Mouse (Mus musculus): ENCODE data around the gene Cox11. TPM values are rescaled to one million over a fixed set of nuclear protein-coding genes. Genes with fewer than 3 reads are reported as not detected.

Cox11 gene
- polyA plus RNA-seq, 2 experiments = 26.6 to 33.7 TPM

GRCm38 (mm10) chr11:90650231-90650885, 12.4 kb downstream of the Cox11 start:
- H3K4me2 ChIP-seq (replicated peaks; ENCODE audit: low read depth, low read length, severe bottlenecking) = no peak overlapping the region
- TF ChIP-seq POLR2A (IDR thresholded peaks at IDR 0.05; ENCODE audit: borderline replicate concordance, extremely low read depth, insufficient read depth, insufficient read length) = no peak
- peaks cover 36% of the 10 kb centered on the region for H3K36me3 ChIP-seq (ENCODE audit: control insufficient read depth, insufficient read depth, low read length)
- no peak for DNase-seq (ENCODE audit: low spot score)
- H3K9ac ChIP-seq (ENCODE audit: low read depth, low read length, severe bottlenecking) = no peak overlapping the region
- no peak overlapping the region for H3K4me3 ChIP-seq (replicated peaks; ENCODE audit: low read length)
- 71% methylated on average over 9 of the region's 9 CpGs for WGBS
- H3K27ac ChIP-seq (replicated peaks; ENCODE audit: low read depth, low read length) = no peak overlapping the region
- no peak for ATAC-seq (ENCODE audit: low FRiP score, low read depth)
- no peaks in the 10 kb centered on the region for H3K9me3 ChIP-seq (ENCODE audit: control insufficient read depth, low read length)
- 0 out of 2 replicates have a peak, but pooled peaks cover 5% of the 10 kb centered on the region for H3K4me1 ChIP-seq (ENCODE audit: control insufficient read depth, insufficient read depth, low read length)
- H3K27me3 ChIP-seq (ENCODE audit: control insufficient read depth, insufficient read depth, low read length) = no peaks in the 10 kb centered on the region

- no peak for TF ChIP-seq POLR2A (IDR thresholded peaks at IDR 0.05; ENCODE audit: borderline replicate concordance, extremely low read depth, insufficient read depth, insufficient read length)
- no peak overlapping the region for H3K4me2 ChIP-seq (replicated peaks; ENCODE audit: low read depth, low read length, severe bottlenecking)
- no peak for ATAC-seq (ENCODE audit: low FRiP score, low read depth)
- no peaks in the 10 kb centered on the region for H3K27me3 ChIP-seq (ENCODE audit: control insufficient read depth, insufficient read depth, low read length)
- DNase-seq (ENCODE audit: low spot score) = no peak
- 92% methylated on average over 4 of the region's 4 CpGs for WGBS
- H3K36me3 ChIP-seq (ENCODE audit: control insufficient read depth, insufficient read depth, low read length) = peaks cover 27% of the 10 kb centered on the region
- H3K4me1 ChIP-seq (ENCODE audit: control insufficient read depth, insufficient read depth, low read length) = 0 out of 2 replicates have a peak, but pooled peaks cover 5% of the 10 kb centered on the region
- H3K9ac ChIP-seq (ENCODE audit: low read depth, low read length, severe bottlenecking) = no peak overlapping the region
- no peaks in the 10 kb centered on the region for H3K9me3 ChIP-seq (ENCODE audit: control insufficient read depth, low read length)
- H3K27ac ChIP-seq (replicated peaks; ENCODE audit: low read depth, low read length) = no peak overlapping the region
- no peak overlapping the region for H3K4me3 ChIP-seq (replicated peaks; ENCODE audit: low read length)
Measured at GRCm38 (mm10) chr11:90652603-90653002, 14.6 kb downstream of the Cox11 start.

GRCm38 (mm10) chr11:90657527-90657926, 19.6 kb downstream of the Cox11 start:
- TF ChIP-seq POLR2A (IDR thresholded peaks at IDR 0.05; ENCODE audit: borderline replicate concordance, extremely low read depth, insufficient read depth, insufficient read length) = no peak
- no peak for DNase-seq (ENCODE audit: low spot score)
- H3K27me3 ChIP-seq (ENCODE audit: control insufficient read depth, insufficient read depth, low read length) = no peaks in the 10 kb centered on the region
- H3K9me3 ChIP-seq (ENCODE audit: control insufficient read depth, low read length) = no peaks in the 10 kb centered on the region
- H3K36me3 ChIP-seq (ENCODE audit: control insufficient read depth, insufficient read depth, low read length) = peaks cover 12% of the 10 kb centered on the region; the same call in 1 of the 2 replicates
- H3K4me3 ChIP-seq (replicated peaks; ENCODE audit: low read length) = no peak overlapping the region
- 0 out of 2 replicates have a peak, but pooled peaks cover 5% of the 10 kb centered on the region for H3K4me1 ChIP-seq (ENCODE audit: control insufficient read depth, insufficient read depth, low read length)
- no peak for ATAC-seq (ENCODE audit: low FRiP score, low read depth)
- H3K9ac ChIP-seq (ENCODE audit: low read depth, low read length, severe bottlenecking) = no peak overlapping the region
- no peak overlapping the region for H3K27ac ChIP-seq (replicated peaks; ENCODE audit: low read depth, low read length)
- H3K4me2 ChIP-seq (replicated peaks; ENCODE audit: low read depth, low read length, severe bottlenecking) = no peak overlapping the region
- 93% methylated on average over 12 of the region's 12 CpGs for WGBS

- DNase-seq (ENCODE audit: low spot score) = no peak
- no peak for TF ChIP-seq POLR2A (IDR thresholded peaks at IDR 0.05; ENCODE audit: borderline replicate concordance, extremely low read depth, insufficient read depth, insufficient read length)
- ATAC-seq (ENCODE audit: low FRiP score, low read depth) = no peak
Measured at GRCm38 (mm10) chr11:90660662-90661061, 22.7 kb downstream of the Cox11 start.

GRCm38 (mm10) chr11:90663052-90663451, 25.1 kb downstream of the Cox11 start:
- H3K36me3 ChIP-seq (ENCODE audit: control insufficient read depth, insufficient read depth, low read length) = no peaks in the 10 kb centered on the region
- TF ChIP-seq POLR2A (IDR thresholded peaks at IDR 0.05; ENCODE audit: borderline replicate concordance, extremely low read depth, insufficient read depth, insufficient read length) = no peak
- no peak for ATAC-seq (ENCODE audit: low FRiP score, low read depth)
- 65% methylated on average over 3 of the region's 3 CpGs for WGBS
- DNase-seq (ENCODE audit: low spot score) = no peak
- H3K4me1 ChIP-seq (ENCODE audit: control insufficient read depth, insufficient read depth, low read length) = peaks cover 34% of the 10 kb centered on the region
- H3K9ac ChIP-seq (ENCODE audit: low read depth, low read length, severe bottlenecking) = no peak overlapping the region
- H3K4me2 ChIP-seq (replicated peaks; ENCODE audit: low read depth, low read length, severe bottlenecking) = no peak overlapping the region
- no peaks in the 10 kb centered on the region for H3K27me3 ChIP-seq (ENCODE audit: control insufficient read depth, insufficient read depth, low read length)
- no peak overlapping the region for H3K4me3 ChIP-seq (replicated peaks; ENCODE audit: low read length)
- no peaks in the 10 kb centered on the region for H3K9me3 ChIP-seq (ENCODE audit: control insufficient read depth, low read length)
- H3K27ac ChIP-seq (replicated peaks; ENCODE audit: low read depth, low read length) = no peak overlapping the region

More at GRCm38 (mm10) chr11:90660662-90661061, 22.7 kb downstream of the Cox11 start:
- H3K4me1 ChIP-seq (ENCODE audit: control insufficient read depth, insufficient read depth, low read length) = peaks cover 22% of the 10 kb centered on the region
- no peaks in the 10 kb centered on the region for H3K9me3 ChIP-seq (ENCODE audit: control insufficient read depth, low read length)
- H3K27ac ChIP-seq (replicated peaks; ENCODE audit: low read depth, low read length) = no peak overlapping the region
- H3K9ac ChIP-seq (ENCODE audit: low read depth, low read length, severe bottlenecking) = no peak overlapping the region
- no peak overlapping the region for H3K4me3 ChIP-seq (replicated peaks; ENCODE audit: low read length)
- 46% methylated on average over 4 of the region's 4 CpGs for WGBS
- no peak overlapping the region for H3K4me2 ChIP-seq (replicated peaks; ENCODE audit: low read depth, low read length, severe bottlenecking)
- H3K36me3 ChIP-seq (ENCODE audit: control insufficient read depth, insufficient read depth, low read length) = peaks cover 9% of the 10 kb centered on the region; the same call in 1 of the 2 replicates
- no peaks in the 10 kb centered on the region for H3K27me3 ChIP-seq (ENCODE audit: control insufficient read depth, insufficient read depth, low read length)

Measured in limb, embryonic 14.5 days (tissue).